Mouse (Mus musculus) kidney, adult 18-20 months (tissue): ENCODE data around the gene Mcu.

Experiments used
- DNase-seq: peaks from one replicate; pipeline ENCODE4 v3.0.0; 2021

Gene Mcu

DNA sequence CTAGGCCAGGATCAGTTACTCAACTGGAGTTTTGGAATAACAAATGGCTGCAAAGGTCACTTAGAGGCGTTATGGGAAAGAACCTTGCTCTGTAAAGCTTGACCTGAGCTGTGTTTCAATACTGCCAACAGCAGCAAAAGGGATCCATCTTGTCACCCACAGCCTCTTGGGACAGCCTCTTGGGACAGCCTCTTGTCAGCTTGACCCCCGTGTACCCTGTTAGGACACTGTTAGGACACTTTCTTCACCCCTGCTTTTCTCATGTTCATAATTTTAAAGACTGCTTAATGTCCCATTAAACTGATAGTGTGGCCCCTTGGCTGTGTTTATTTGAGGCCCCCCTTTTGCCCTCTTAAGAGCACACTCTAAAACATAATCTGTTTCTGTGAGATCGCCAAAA, 192.0 kb downstream of the Mcu start:
- no peak for DNase-seq

DNA sequence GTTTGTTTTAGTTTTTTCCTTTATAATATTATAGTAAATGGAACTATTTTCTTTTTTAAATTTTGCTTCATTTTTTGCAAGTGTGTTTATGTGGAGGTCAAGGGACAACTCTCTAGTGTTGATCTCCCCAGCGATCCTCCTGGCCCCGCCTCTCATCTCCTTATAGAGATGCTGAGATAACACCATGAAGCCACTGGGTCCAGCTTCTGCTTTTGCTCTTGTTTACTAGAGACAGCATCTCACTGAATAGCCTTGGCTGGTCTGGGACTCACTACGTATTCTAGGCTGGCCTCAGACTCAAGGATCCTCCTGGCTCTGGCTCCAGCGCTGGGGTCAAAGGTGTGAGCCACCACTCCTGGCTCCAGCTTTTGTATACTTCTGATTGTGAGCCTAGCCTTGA, 197.0 kb downstream of the Mcu start:
- DNase-seq = no peak

DNA sequence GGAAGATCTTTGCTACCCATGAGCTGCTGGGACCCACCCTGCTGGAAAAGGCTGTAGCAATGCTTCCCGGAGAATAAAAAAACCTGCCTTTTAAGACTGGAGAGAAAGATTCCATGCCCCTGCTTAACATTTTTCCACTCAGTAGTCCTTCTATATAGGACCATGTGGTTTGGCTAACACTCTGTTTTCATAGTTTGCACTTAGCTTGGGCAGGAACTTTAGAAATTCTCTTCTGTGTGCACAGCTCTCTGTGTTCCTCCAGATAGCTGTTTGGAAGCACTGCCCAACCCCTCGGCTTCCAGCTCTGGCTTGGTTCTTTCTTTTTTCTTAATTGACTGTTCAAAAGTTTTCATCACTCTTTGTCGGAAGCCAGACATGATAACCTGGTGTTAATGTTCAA, 199.9 kb downstream of the Mcu start:
- DNase-seq = no peak

DNA sequence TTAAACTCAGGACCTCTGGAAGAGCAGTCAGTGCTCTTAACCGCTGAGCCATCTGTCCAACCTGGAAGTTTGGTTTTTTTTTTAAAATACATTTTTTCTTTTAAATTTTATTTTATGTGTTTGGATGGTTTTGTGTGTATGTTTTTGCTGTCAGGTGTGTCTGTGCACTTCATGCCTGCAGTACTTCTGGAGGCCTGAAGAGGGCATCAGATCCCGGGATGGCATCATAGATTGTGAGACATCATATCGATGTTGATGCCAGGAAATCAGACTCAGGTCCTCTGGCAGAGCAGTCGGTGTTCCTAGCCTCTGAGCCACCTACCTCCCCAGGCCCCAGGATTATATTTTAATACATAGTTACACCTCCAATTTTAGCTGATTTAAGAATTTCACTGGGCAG, 202.8 kb downstream of the Mcu start:
- no peak for DNase-seq

DNA sequence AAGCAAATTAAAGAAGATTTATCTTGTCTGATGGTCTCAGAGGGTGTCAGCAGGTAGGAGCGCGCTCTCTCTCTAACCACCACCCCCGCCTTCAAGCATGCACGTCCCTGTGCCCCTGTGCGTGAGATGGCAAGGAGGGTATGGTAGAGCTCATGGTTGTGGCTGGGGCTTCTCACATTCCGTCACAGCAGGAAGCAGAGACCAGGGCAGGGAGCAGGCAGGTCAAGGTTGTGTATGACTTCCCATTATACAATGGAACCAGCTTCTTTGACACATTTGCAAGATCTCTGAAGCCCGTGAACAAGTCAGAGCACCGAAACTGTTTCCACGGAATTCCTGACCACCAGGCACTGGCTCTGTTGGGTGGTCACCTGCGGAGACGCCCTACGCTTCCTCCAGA, 206.2 kb downstream of the Mcu start:
- no peak for DNase-seq

DNA sequence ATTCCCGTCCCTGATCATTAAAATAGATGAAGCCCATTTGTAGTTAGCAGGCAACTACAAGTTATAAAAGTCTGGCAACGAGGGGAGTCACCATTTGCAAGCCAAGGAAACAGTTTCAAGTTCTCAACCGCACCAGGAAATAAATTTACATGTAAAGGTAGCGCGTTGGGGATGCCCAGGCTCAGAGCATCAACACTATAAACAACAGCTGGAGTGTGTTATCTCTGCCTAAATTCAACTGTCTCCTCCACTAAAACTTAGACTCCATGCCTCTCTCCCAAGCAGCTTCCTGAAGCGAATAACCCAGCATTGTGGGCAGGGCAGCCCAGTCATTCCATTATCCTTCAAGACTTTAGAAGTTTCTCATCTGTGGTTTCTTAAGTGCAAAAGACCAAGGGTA, 208.0 kb downstream of the Mcu start:
- DNase-seq = no peak

DNA sequence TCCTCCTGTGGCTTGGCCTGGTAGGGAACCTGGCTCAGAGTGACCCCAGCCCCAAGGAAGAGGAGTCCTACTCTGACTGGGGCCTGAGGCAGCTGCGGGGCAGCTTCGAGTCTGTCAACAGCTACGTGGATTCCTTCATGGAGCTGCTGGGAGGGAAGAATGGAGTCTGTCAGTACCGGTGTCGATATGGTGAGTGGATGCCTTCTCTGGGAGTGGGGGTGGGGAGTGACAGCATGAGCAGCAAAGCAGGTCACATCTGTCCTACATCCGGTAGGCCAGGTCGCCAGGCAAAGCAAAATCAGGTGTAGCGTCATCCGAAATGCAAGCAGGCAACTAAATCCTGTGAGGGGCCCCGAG, 212.7 kb downstream of the Mcu start:
- no peak for DNase-seq

DNA sequence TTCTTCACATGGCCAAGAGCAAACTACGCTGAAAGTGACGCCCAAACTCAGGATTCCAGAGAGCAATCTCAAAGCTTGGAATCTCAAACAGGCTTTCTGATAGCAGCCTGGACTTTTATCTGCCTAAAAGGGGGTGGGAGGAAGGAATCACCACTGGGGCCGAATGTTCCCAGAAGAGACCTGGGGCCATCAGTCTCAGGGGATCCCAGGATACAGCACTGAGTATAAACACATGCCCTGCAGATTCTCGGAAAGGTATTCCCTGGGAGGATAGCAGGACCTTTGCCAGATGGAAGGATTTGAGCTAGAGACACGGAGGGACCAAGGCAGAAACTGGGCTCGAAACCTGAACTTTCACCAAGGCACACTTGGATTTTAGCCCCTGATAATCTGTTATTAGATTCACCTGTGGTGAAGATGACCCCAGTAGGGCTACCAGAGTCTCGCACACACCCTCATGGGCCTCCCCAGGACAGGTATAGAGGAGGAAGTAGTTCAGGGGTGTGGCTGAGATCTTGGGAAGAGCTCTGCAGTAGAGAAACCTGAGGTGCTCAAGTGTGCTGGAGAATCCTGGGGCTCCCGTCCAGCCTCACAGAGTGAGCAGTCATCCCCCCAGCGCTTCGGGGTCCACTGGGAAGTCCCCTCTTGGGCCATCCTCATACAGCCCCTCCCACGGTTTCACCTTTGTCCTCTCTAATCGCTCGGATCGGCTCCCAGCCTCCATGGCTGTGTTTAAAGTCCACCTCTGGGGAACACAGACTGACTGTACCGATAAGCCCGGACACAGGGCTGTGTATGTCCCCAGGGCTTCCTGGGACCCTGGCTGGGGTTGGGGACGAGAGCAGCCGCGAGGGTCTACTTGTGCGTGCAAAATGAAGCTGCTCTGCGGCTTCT, 213.3 kb downstream of the Mcu start, which contains the start of gene Pla2g12b:
Gene Pla2g12b (plus strand): TSS at position 762 of the 894 bp plus-strand sequence.
- DNase-seq = no peak
